Mouse (Mus musculus): ENCODE measurements around the gene Pald1. TPM values are rescaled to one million over a fixed set of nuclear protein-coding genes. Genes with fewer than 3 reads are reported as not detected.

Gene Pald1
- 19.0 and 25.5 TPM in 2 replicates for polyA plus RNA-seq (2014; fragmentation: Nextera tagmentation; extraction: Ambion mirVana)

- no peaks in the 10 kb centered on the region for H3K36me3 ChIP-seq (ENCODE audit: control insufficient read depth, insufficient read depth, low read length)
- peak; percentile 83 for ATAC-seq (ENCODE audit: low read depth)
- H3K27ac ChIP-seq (ENCODE audit: low read depth, low read length): peak within 1 kb of the TSS; percentile 48; the same call in 1 of the 2 replicates
- under 1% methylated on average over 50 of the region's 60 CpGs for WGBS
- H3K9ac ChIP-seq (replicated peaks; ENCODE audit: low read depth, low read length): peak within 1 kb of the TSS; percentile 53
- H3K9me3 ChIP-seq (ENCODE audit: control insufficient read depth, low read length): no peaks in the 10 kb centered on the region
- H3K27me3 ChIP-seq (ENCODE audit: control insufficient read depth, insufficient read depth, low read length): no peaks in the 10 kb centered on the region
- peak within 1 kb of the TSS; percentile 53 for H3K4me3 ChIP-seq (ENCODE audit: low read depth, low read length)
- peaks cover 14% of the 10 kb centered on the region for H3K4me1 ChIP-seq (ENCODE audit: control insufficient read depth, insufficient read depth, low read length)
- peak within 1 kb of the TSS; percentile 69 for H3K4me2 ChIP-seq (ENCODE audit: low read depth, low read length)
Measured at GRCm38 (mm10) chr10:61383021-61383714, at the start of gene Pald1. Gene Pald1 (minus strand): TSS chr10:61383530.

GRCm38 (mm10) chr10:61431375-61431774, 48.0 kb upstream of the Pald1 start:
- ATAC-seq (ENCODE audit: low read depth): no peak
- no peaks in the 10 kb centered on the region for H3K4me1 ChIP-seq (ENCODE audit: control insufficient read depth, insufficient read depth, low read length)
- no peaks in the 10 kb centered on the region for H3K27me3 ChIP-seq (ENCODE audit: control insufficient read depth, insufficient read depth, low read length)
- WGBS: 92% methylated on average over 9 of the region's 9 CpGs
- no peak overlapping the region for H3K4me2 ChIP-seq (ENCODE audit: low read depth, low read length)
- peaks cover 33% of the 10 kb centered on the region for H3K36me3 ChIP-seq (ENCODE audit: control insufficient read depth, insufficient read depth, low read length)
- H3K9me3 ChIP-seq (ENCODE audit: control insufficient read depth, low read length): no peaks in the 10 kb centered on the region
- no peak overlapping the region for H3K9ac ChIP-seq (replicated peaks; ENCODE audit: low read depth, low read length)
- H3K4me3 ChIP-seq (ENCODE audit: low read depth, low read length): no peak overlapping the region
- H3K27ac ChIP-seq (ENCODE audit: low read depth, low read length): no peak overlapping the region

- H3K27ac ChIP-seq (ENCODE audit: low read depth, low read length): no peak overlapping the region
- H3K9ac ChIP-seq (replicated peaks; ENCODE audit: low read depth, low read length): no peak overlapping the region
- ATAC-seq (ENCODE audit: low read depth): no peak
- peaks cover 24% of the 10 kb centered on the region for H3K36me3 ChIP-seq (ENCODE audit: control insufficient read depth, insufficient read depth, low read length)
- no peaks in the 10 kb centered on the region for H3K9me3 ChIP-seq (ENCODE audit: control insufficient read depth, low read length)
- H3K27me3 ChIP-seq (ENCODE audit: control insufficient read depth, insufficient read depth, low read length): no peaks in the 10 kb centered on the region
- H3K4me1 ChIP-seq (ENCODE audit: control insufficient read depth, insufficient read depth, low read length): 0 out of 2 replicates have a peak, but pooled peaks cover 3% of the 10 kb centered on the region
- WGBS: 90% methylated on average over 5 of the region's 5 CpGs
- H3K4me2 ChIP-seq (ENCODE audit: low read depth, low read length): no peak overlapping the region
- H3K4me3 ChIP-seq (ENCODE audit: low read depth, low read length): no peak overlapping the region
Measured at GRCm38 (mm10) chr10:61429043-61429442, 45.7 kb upstream of the Pald1 start.

- no peak overlapping the region for H3K4me2 ChIP-seq (ENCODE audit: low read depth, low read length)
- peak; percentile 71; the same call in 1 of the 2 replicates for ATAC-seq (ENCODE audit: low read depth)
- no peak overlapping the region for H3K9ac ChIP-seq (replicated peaks; ENCODE audit: low read depth, low read length)
- no peaks in the 10 kb centered on the region for H3K27me3 ChIP-seq (ENCODE audit: control insufficient read depth, insufficient read depth, low read length)
- H3K27ac ChIP-seq (ENCODE audit: low read depth, low read length): no peak overlapping the region
- WGBS: 32% methylated on average over 4 of the region's 4 CpGs
- H3K4me3 ChIP-seq (ENCODE audit: low read depth, low read length): no peak overlapping the region
- H3K9me3 ChIP-seq (ENCODE audit: control insufficient read depth, low read length): no peaks in the 10 kb centered on the region
- 0 out of 2 replicates have a peak, but pooled peaks cover 3% of the 10 kb centered on the region for H3K4me1 ChIP-seq (ENCODE audit: control insufficient read depth, insufficient read depth, low read length)
- peaks cover 18% of the 10 kb centered on the region for H3K36me3 ChIP-seq (ENCODE audit: control insufficient read depth, insufficient read depth, low read length)
Measured at GRCm38 (mm10) chr10:61428416-61428815, 45.1 kb upstream of the Pald1 start.

GRCm38 (mm10) chr10:61427951-61428350, 44.6 kb upstream of the Pald1 start:
- H3K9ac ChIP-seq (replicated peaks; ENCODE audit: low read depth, low read length): no peak overlapping the region
- no peak overlapping the region for H3K4me2 ChIP-seq (ENCODE audit: low read depth, low read length)
- H3K27me3 ChIP-seq (ENCODE audit: control insufficient read depth, insufficient read depth, low read length): no peaks in the 10 kb centered on the region
- no peaks in the 10 kb centered on the region for H3K9me3 ChIP-seq (ENCODE audit: control insufficient read depth, low read length)
- 0 out of 2 replicates have a peak, but pooled peaks cover 3% of the 10 kb centered on the region for H3K4me1 ChIP-seq (ENCODE audit: control insufficient read depth, insufficient read depth, low read length)
- WGBS: 83% methylated on average over 6 of the region's 6 CpGs
- peaks cover 13% of the 10 kb centered on the region for H3K36me3 ChIP-seq (ENCODE audit: control insufficient read depth, insufficient read depth, low read length)
- H3K27ac ChIP-seq (ENCODE audit: low read depth, low read length): no peak overlapping the region
- no peak for ATAC-seq (ENCODE audit: low read depth)
- no peak overlapping the region for H3K4me3 ChIP-seq (ENCODE audit: low read depth, low read length)

GRCm38 (mm10) chr10:61426251-61426757, 43.0 kb upstream of the Pald1 start:
- no peak for ATAC-seq (ENCODE audit: low read depth)
- Histone ChIP-seq H3K4me2 (ENCODE audit: low read depth, low read length) (no peak overlapping the region), H3K4me3 (ENCODE audit: low read depth, low read length) (no peak overlapping the region), H3K4me1 (ENCODE audit: control insufficient read depth, insufficient read depth, low read length) (0 out of 2 replicates have a peak, but pooled peaks cover 3% of the 10 kb centered on the region), H3K9ac (replicated peaks; ENCODE audit: low read depth, low read length) (no peak overlapping the region), H3K36me3 (ENCODE audit: control insufficient read depth, insufficient read depth, low read length) (peaks cover 5% of the 10 kb centered on the region), H3K27me3 (ENCODE audit: control insufficient read depth, insufficient read depth, low read length) (no peaks in the 10 kb centered on the region), H3K27ac (ENCODE audit: low read depth, low read length) (no peak overlapping the region), H3K9me3 (ENCODE audit: control insufficient read depth, low read length) (no peaks in the 10 kb centered on the region)
- 64% methylated on average over 2 of the region's 2 CpGs for WGBS

GRCm38 (mm10) chr10:61425047-61425446, 41.7 kb upstream of the Pald1 start:
- no peaks in the 10 kb centered on the region for H3K9me3 ChIP-seq (ENCODE audit: control insufficient read depth, low read length)
- no peak overlapping the region for H3K4me3 ChIP-seq (ENCODE audit: low read depth, low read length)
- H3K36me3 ChIP-seq (ENCODE audit: control insufficient read depth, insufficient read depth, low read length): 0 out of 2 replicates have a peak, but pooled peaks cover 2% of the 10 kb centered on the region
- 69% methylated on average over 2 of the region's 2 CpGs for WGBS
- H3K4me2 ChIP-seq (ENCODE audit: low read depth, low read length): no peak overlapping the region
- ATAC-seq (ENCODE audit: low read depth): no peak
- no peak overlapping the region for H3K9ac ChIP-seq (replicated peaks; ENCODE audit: low read depth, low read length)
- H3K27me3 ChIP-seq (ENCODE audit: control insufficient read depth, insufficient read depth, low read length): peaks cover 4% of the 10 kb centered on the region
- H3K27ac ChIP-seq (ENCODE audit: low read depth, low read length): no peak overlapping the region
- 0 out of 2 replicates have a peak, but pooled peaks cover 3% of the 10 kb centered on the region for H3K4me1 ChIP-seq (ENCODE audit: control insufficient read depth, insufficient read depth, low read length)

- Histone ChIP-seq H3K4me3 (ENCODE audit: low read depth, low read length) (no peak overlapping the region), H3K9ac (replicated peaks; ENCODE audit: low read depth, low read length) (no peak overlapping the region), H3K27me3 (ENCODE audit: control insufficient read depth, insufficient read depth, low read length) (peaks cover 9% of the 10 kb centered on the region), H3K4me1 (ENCODE audit: control insufficient read depth, insufficient read depth, low read length) (0 out of 2 replicates have a peak, but pooled peaks cover 3% of the 10 kb centered on the region), H3K9me3 (ENCODE audit: control insufficient read depth, low read length) (no peaks in the 10 kb centered on the region), H3K4me2 (ENCODE audit: low read depth, low read length) (no peak overlapping the region), H3K27ac (ENCODE audit: low read depth, low read length) (no peak overlapping the region), H3K36me3 (ENCODE audit: control insufficient read depth, insufficient read depth, low read length) (no peaks in the 10 kb centered on the region)
- 24% methylated on average over 7 of the region's 7 CpGs for WGBS
- ATAC-seq (ENCODE audit: low read depth): peak; percentile 54; the same call in 1 of the 2 replicates
Measured at GRCm38 (mm10) chr10:61424500-61424899, 41.2 kb upstream of the Pald1 start.

GRCm38 (mm10) chr10:61423289-61423688, 40.0 kb upstream of the Pald1 start:
- Histone ChIP-seq H3K4me1 (ENCODE audit: control insufficient read depth, insufficient read depth, low read length) (0 out of 2 replicates have a peak, but pooled peaks cover 7% of the 10 kb centered on the region), H3K27me3 (ENCODE audit: control insufficient read depth, insufficient read depth, low read length) (peaks cover 15% of the 10 kb centered on the region), H3K4me3 (ENCODE audit: low read depth, low read length) (no peak overlapping the region), H3K9ac (replicated peaks; ENCODE audit: low read depth, low read length) (no peak overlapping the region), H3K27ac (ENCODE audit: low read depth, low read length) (no peak overlapping the region), H3K9me3 (ENCODE audit: control insufficient read depth, low read length) (no peaks in the 10 kb centered on the region), H3K36me3 (ENCODE audit: control insufficient read depth, insufficient read depth, low read length) (no peaks in the 10 kb centered on the region), H3K4me2 (ENCODE audit: low read depth, low read length) (no peak overlapping the region)
- 64% methylated on average over 10 of the region's 10 CpGs for WGBS
- ATAC-seq (ENCODE audit: low read depth): no peak

Measured in neural tube, embryonic 14.5 days (tissue).